Mouse (Mus musculus): Measurements from ENCODE around the gene Dido1.

- no peak for TF ChIP-seq CTCF (conservative IDR thresholded peaks at IDR 0.05; ENCODE audit: low read length)
- TF ChIP-seq NANOG (IDR thresholded peaks at IDR 0.05; ENCODE audit: borderline replicate concordance, low read length), result no peak
- TF ChIP-seq POU5F1 (IDR thresholded peaks at IDR 0.05; ENCODE audit: borderline replicate concordance, low read length), result no peak
These were observed 39.1 kb upstream of the Dido1 start for GRCm38 (mm10) chr2:180748904-180749303.
